Mouse (Mus musculus): ENCODE data around the gene Gm45837.

Gm45837 gene

DNA sequence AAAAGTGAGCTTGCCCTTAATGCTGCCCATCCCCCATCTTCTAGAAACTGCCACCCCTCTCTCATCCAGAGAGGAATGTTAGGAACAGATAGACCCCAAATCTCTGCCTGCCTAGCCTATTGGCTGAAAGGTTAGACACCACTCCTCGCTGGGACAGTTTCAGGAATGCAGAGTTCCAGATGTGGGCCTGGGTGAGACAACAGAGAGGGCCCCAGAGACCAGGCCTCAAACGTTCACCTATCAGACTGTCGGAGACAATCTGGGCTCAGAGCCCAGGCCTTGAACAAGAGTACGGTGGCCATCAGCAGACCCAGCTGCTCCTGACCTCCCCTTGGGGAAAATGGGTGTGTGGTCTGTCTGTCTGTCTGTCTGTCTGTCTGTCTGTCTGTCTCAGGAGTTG is 17.7 kb upstream of the Gm45837 start:
- DNase-seq = peak; percentile 35

- peak; percentile 84 for DNase-seq
These were observed 16.8 kb upstream of the Gm45837 start for GRCm38 (mm10) chr7:101393694-101394504.

- DNase-seq = peak; percentile 21
These were observed 16.1 kb upstream of the Gm45837 start for GRCm38 (mm10) chr7:101394569-101394968.

DNA sequence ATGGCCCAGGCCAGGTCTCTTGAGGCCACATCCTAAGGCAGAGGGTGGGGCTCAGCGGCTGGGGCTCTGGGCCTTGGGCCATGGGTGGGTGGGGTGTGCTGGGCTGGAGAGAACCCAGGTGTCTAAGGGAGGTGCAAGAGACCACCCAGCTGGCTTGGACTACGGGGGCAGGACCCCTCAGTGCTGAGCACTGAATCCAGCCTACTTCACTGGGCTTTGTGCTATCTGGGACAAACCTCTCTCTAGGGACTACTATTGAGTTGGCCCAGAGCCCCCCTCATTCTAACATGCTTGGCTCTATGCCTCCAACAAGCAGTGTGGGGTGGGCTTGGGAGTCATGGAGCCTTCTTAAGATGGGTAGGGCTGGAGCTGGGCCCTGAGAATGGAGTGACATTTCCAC is 15.2 kb upstream of the Gm45837 start:
- peak; percentile 65 for DNase-seq

GRCm38 (mm10) chr7:101397175-101397574 is 13.5 kb upstream of the Gm45837 start:
- no peak for DNase-seq

- DNase-seq = no peak
These were observed 9.2 kb upstream of the Gm45837 start for GRCm38 (mm10) chr7:101401510-101401909.

GRCm38 (mm10) chr7:101403831-101404230 is 6.9 kb upstream of the Gm45837 start:
- DNase-seq = no peak

DNA sequence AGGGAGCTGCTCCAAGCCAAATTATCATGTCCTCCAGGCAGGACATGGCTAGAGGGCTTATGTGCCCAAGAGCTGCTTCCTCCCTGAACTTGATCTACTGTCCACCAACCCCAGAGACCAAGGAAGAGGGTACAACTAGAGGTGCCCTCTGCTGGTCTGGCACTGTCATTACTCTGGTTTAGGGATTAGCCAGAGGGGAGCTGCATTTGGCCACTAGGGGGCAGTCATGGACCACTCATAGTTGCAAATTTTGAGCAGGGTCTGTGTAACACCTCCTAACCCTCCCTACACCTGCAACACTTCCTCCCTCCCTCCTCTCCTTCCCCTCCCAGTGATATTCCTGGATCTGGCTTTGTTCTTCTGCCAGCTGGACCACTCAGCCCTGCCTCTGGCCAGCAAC is 2.1 kb downstream of the Gm45837 start:
- peak; percentile 90 for DNase-seq

DNA sequence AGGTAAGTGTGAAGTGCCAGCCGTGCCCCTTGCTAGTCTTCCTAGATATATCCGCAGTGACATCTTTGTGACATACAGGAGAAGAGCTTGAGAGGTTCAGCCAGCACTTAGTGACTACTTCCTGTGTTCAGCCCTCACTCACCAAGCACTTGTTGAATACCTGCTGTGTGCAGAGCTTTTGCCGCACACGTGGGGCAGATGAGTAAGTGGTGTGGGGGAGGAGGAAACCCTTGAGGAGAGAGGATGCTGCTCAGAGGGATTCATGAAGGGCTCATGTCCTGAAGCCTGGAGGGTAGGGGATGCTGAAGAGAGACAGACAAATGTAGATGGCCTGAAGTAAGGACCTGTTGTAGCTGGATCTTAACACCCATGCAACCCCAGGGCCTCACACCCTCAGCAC is 3.5 kb downstream of the Gm45837 start:
- DNase-seq = peak; percentile 9

GRCm38 (mm10) chr7:101414661-101415511 is 4.2 kb downstream of the Gm45837 start:
- DNase-seq = peak; percentile 62

DNA sequence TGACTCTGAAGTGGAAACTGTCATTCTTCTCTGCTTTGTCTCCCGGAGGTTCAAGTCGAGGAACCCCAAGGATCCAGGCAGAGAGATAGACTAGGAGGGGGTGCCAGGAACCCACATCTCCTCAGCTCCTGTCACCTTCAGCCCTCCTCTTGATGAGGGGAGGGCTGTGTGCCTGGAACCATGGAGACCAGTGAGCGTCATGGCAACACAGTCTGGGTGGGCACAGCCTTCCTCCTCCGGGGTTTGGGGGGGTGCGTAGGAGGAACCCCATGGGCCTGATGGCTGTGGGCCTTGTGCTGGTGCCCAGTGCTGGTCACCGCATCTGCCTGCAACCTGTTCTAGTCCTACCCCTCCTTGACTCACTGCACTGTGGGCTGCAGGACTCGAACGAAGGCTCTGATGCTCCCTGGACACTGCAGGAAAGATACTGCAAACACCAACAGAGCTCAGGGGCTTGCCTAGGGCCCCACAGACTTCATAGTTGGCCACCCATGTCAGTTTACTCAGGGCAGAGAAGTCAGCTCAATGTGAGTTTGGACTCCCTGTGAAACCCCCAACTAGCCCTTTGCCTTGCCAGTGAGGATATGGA is 4.9 kb downstream of the Gm45837 start:
- peak; percentile 19 for DNase-seq

- DNase-seq = no peak
These were observed 5.7 kb downstream of the Gm45837 start for GRCm38 (mm10) chr7:101416391-101416790.

DNA sequence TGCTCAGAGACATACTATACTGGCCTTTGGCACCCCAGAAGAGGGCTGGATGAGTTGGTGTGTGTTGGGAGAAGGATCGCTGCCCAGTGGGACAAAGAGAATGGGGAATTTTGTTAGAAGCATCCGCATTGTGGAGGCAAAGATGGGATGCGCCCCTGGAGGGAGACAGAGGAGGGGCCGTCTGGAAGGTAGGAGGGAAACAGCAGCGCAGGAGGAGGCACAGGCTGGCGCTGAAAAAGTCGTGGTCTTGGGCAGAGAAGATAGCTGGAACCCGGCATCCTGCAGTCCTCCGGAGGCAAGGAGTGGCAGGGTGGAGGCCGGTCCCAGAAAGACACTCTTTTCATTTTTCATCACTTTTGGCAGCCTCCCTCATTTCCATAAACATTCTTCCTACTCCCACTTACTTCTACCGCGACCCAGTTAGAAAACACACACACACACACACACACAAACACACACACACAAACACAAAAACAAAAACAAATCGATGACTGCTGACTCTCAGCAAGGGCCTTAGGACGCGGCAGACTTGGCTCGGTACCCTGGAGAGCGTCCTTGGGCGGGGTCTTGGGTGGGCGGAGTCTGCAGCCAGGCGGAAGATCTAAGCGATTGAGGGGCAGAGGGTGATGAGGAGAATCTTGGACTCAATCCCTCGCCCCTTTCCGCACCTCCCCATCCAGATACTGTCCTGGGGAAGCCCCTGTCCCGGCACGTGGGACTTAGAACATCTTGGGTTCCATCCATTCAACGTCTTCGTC is 8.5 kb downstream of the Gm45837 start:
- DNase-seq = peak; percentile 71

DNA sequence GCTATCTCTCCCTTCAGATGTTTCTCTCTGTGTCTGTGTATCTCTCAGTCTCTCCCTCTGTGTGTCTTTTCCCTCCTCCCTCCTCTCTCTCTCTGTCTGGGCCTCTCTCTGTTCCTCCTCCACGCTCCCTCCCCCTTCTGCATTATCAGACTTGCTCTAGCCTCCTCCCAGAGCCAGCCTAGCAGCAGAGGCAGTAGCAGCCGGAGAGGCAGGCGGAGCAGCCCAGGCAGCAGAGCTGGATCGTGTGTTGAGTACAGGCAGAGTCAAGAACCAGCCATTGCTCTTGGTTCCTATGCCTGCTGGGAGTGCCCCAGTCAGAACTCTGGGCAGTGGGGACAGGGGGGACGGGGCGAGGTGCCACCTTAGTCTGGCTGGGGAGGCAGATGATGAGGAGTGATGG is 10.8 kb downstream of the Gm45837 start, which contains the start of gene Pde2a:
Gene Pde2a, plus strand, starts transcription at position 163 of the 400 bp plus-strand sequence.
- DNase-seq = no peak

DNA sequence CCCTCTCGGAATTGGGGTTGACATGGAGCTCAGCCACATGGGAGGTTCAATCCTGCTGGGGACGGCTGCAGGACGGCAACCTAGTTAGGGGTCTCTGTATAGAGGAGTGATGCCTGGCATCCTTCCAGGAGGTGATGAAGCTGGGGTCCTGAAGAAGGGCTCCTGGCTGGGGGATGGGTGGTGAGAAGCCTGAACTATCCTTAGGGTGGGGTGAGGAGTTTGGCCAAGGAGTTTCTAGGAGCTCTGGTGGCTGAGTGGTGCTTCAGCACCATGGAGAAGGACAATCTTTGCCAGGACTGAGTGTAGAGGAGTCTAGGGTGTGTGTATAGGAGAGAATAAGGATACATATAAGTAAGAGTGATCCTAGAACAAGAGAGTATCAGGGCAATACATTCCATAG is 11.4 kb downstream of the Gm45837 start:
- peak; percentile 63 for DNase-seq

DNA sequence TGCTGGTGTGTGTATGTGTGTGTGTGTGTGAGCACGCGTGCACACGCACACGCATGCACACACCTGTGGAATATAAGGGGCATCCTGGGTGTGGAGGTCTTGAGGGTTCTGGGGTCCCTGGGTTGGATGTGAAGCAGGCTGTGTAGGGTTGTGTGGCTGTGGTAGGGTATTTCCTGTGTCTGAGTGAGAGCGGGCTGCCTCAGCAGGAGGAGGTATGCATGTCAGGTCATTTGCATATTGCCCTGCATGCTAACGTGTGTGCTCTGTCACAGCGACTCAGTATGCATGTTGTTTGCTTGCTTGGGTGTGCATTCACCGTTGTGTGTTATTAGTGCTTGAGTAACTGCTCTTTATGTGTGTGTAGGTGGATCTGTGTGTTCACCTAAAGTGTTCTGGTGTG is 12.0 kb downstream of the Gm45837 start:
- DNase-seq = no peak

GRCm38 (mm10) chr7:101423970-101424369 is 13.3 kb downstream of the Gm45837 start:
- no peak for DNase-seq

- no peak for DNase-seq
These were observed 16.0 kb downstream of the Gm45837 start for GRCm38 (mm10) chr7:101426692-101427091.

GRCm38 (mm10) chr7:101427736-101428135 is 17.1 kb downstream of the Gm45837 start:
- peak; percentile 44 for DNase-seq

DNA sequence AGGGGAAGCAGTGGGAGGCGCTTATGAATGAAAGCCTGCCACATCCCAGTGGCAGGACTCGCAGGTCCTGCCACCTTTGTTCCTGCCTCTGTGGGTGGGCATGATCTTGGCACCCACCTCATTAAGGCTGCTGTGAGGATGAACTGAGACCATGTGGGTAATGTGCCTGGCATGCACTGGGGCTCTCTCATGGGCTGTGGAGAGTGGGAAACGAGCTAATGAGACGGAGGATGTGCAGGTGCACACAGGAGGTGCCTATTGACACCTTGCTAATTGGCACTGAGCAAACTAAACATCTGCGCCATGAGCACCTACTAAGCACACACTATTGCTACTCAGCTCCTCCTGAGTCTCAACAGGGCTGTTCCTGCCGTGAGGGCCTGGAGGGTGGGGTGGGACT is 24.4 kb downstream of the Gm45837 start:
- DNase-seq = no peak

GRCm38 (mm10) chr7:101437876-101438275 is 27.2 kb downstream of the Gm45837 start:
- peak; percentile 62 for DNase-seq

DNA sequence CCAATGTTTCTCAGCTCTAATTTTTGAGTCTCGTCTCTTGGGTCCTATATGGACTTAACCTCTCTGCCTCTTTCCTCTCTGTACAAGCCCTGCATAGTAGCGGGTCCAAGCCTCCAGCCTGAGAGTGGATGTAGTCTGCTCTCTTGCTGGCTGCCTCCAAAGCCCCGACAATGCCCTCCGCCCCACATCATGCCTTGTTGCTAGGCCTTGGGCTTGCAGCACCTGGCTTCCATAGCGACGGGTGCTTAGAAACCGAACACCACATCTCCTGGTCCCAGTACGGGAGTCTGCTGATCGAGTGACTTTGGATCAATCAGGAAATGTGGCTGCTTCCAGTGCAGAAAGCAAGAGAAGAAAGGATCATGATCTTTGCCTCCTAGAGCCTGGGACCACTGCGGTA is 32.4 kb downstream of the Gm45837 start:
- no peak for DNase-seq

DNA sequence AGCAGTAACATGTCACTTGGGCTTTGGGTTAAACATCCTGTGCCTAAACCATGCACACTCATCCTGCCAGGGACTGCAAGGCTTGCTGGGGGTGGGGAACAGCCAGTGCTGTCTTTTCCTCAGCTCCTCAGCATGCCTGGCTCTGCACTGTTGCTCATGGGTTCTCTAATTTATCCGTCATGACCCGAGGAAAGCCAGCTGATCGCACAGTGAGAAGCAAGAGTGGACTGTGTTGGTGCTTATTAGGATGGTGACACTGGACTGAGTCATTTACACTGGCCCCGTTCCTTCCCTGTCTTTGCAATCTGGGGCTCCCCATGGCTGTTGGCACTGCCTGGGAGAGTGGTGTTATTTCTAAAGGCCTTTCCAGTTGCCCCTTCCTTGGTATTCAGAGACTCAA is 33.5 kb downstream of the Gm45837 start:
- DNase-seq = no peak

All from kidney, postnatal 10 days (tissue).